Mouse (Mus musculus) splenic B cell, adult 2 months (primary cell): Measurements from ENCODE around the gene Aes.

Experiments
- DNase-seq: peaks from one replicate; pipeline ENCODE4 v3.0.0-alpha.2; 2011; ENCODE audit warnings: low read depth, low spot score
- H3K27me3 ChIP-seq: 2 replicates; pipeline ENCODE4 v1.6.1; 2012; ENCODE audit warnings: mild to moderate bottlenecking, low read length, moderate library complexity, mixed read lengths; ENCODE audit not compliant: control insufficient read depth, poor library complexity, insufficient read depth, severe bottlenecking
- H3K36me3 ChIP-seq: 2 replicates; pipeline ENCODE4 v1.6.1; 2012; ENCODE audit warnings: mild to moderate bottlenecking, low read length, moderate library complexity, mixed read lengths; ENCODE audit not compliant: control insufficient read depth, poor library complexity, insufficient read depth, severe bottlenecking

The Aes gene

GRCm38 (mm10) chr10:81559163-81559626, at the start of gene Aes:
Aes (plus strand) TSS chr10:81559488.
- no peaks in the 10 kb centered on the region for H3K27me3 ChIP-seq
- H3K36me3 ChIP-seq: peaks cover 2% of the 10 kb centered on the region; the same call in 1 of the 2 replicates
- peak; percentile 68 for DNase-seq

GRCm38 (mm10) chr10:81510246-81510810, 49.0 kb upstream of the Aes start:
- no peak for DNase-seq
- H3K36me3 ChIP-seq: peaks cover 4% of the 10 kb centered on the region
- no peaks in the 10 kb centered on the region for H3K27me3 ChIP-seq

GRCm38 (mm10) chr10:81513798-81514197, 45.5 kb upstream of the Aes start:
- Histone ChIP-seq H3K36me3 (peaks cover 4% of the 10 kb centered on the region), H3K27me3 (no peaks in the 10 kb centered on the region)
- no peak for DNase-seq

- peak; percentile 80 for DNase-seq
- peaks cover 4% of the 10 kb centered on the region for H3K36me3 ChIP-seq
- no peaks in the 10 kb centered on the region for H3K27me3 ChIP-seq
Observed at GRCm38 (mm10) chr10:81517227-81517626, 42.1 kb upstream of the Aes start.

GRCm38 (mm10) chr10:81518546-81518945, 40.7 kb upstream of the Aes start:
- Histone ChIP-seq H3K36me3 (peaks cover 4% of the 10 kb centered on the region), H3K27me3 (no peaks in the 10 kb centered on the region)
- DNase-seq: peak; percentile 83

- DNase-seq: peak; percentile 73
- H3K27me3 ChIP-seq: no peaks in the 10 kb centered on the region
- H3K36me3 ChIP-seq: no peaks in the 10 kb centered on the region
Observed at GRCm38 (mm10) chr10:81519227-81519977, 39.9 kb upstream of the Aes start.

GRCm38 (mm10) chr10:81519978-81520365, 39.3 kb upstream of the Aes start:
- no peak for DNase-seq
- no peaks in the 10 kb centered on the region for H3K36me3 ChIP-seq
- H3K27me3 ChIP-seq: no peaks in the 10 kb centered on the region

GRCm38 (mm10) chr10:81523142-81523541, 36.1 kb upstream of the Aes start:
- no peaks in the 10 kb centered on the region for H3K36me3 ChIP-seq
- H3K27me3 ChIP-seq: no peaks in the 10 kb centered on the region
- no peak for DNase-seq

GRCm38 (mm10) chr10:81523570-81523969, 35.7 kb upstream of the Aes start:
- no peaks in the 10 kb centered on the region for H3K27me3 ChIP-seq
- peak; percentile 32 for DNase-seq
- H3K36me3 ChIP-seq: no peaks in the 10 kb centered on the region

GRCm38 (mm10) chr10:81524051-81524605, 35.2 kb upstream of the Aes start, which contains the start of gene Gna15:
Gna15 (minus strand) TSS chr10:81524225.
- Histone ChIP-seq H3K27me3 (no peaks in the 10 kb centered on the region), H3K36me3 (no peaks in the 10 kb centered on the region)
- peak; percentile 58 for DNase-seq

- H3K36me3 ChIP-seq: no peaks in the 10 kb centered on the region
- H3K27me3 ChIP-seq: no peaks in the 10 kb centered on the region
- no peak for DNase-seq
Observed at GRCm38 (mm10) chr10:81525017-81525694, 34.1 kb upstream of the Aes start.

- H3K27me3 ChIP-seq: no peaks in the 10 kb centered on the region
- DNase-seq: peak; percentile 93
- 0 out of 2 replicates have a peak, but pooled peaks cover 1% of the 10 kb centered on the region for H3K36me3 ChIP-seq
Observed at GRCm38 (mm10) chr10:81526779-81527178, 32.5 kb upstream of the Aes start.

- peaks cover 3% of the 10 kb centered on the region; the same call in 1 of the 2 replicates for H3K36me3 ChIP-seq
- no peak for DNase-seq
- H3K27me3 ChIP-seq: no peaks in the 10 kb centered on the region
Observed at GRCm38 (mm10) chr10:81534826-81535225, 24.5 kb upstream of the Aes start.

GRCm38 (mm10) chr10:81536734-81537133, 22.6 kb upstream of the Aes start:
- no peaks in the 10 kb centered on the region for H3K27me3 ChIP-seq
- H3K36me3 ChIP-seq: peaks cover 2% of the 10 kb centered on the region; the same call in 1 of the 2 replicates
- DNase-seq: peak; percentile 40

- Histone ChIP-seq H3K27me3 (no peaks in the 10 kb centered on the region), H3K36me3 (peaks cover 2% of the 10 kb centered on the region; the same call in 1 of the 2 replicates)
- no peak for DNase-seq
Observed at GRCm38 (mm10) chr10:81537429-81537828, 21.9 kb upstream of the Aes start.
